Mouse (Mus musculus) hindbrain, embryonic 14.5 days (tissue): ENCODE data around the gene Fam83g. TPM values are rescaled to one million over a fixed set of nuclear protein-coding genes. Genes with fewer than 3 reads are reported as not detected.

Experiments used
- ATAC-seq: fragments of 200-750 bp; cut with Nextera tagmentation; 2 replicates; pipeline ENCODE4 v1.8.0; 2017; ENCODE audit warnings: moderate number of reproducible peaks, mild to moderate bottlenecking, moderate TSS enrichment, moderate library complexity; ENCODE audit not compliant: low FRiP score
- DNase-seq: peaks from one replicate; pipeline ENCODE4 v3.0.0-alpha.2; 2015; ENCODE audit warnings: low spot score
- H3K27ac ChIP-seq: fragments of 300-500 bp; sonication (generic); 2 replicates; pipeline ENCODE4 v1.5.1; 2014; ENCODE audit warnings: mild to moderate bottlenecking, moderate library complexity
- H3K27me3 ChIP-seq: fragments of 300-500 bp; sonication (generic); 2 replicates; pipeline ENCODE4 v1.6.1; 2014; ENCODE audit warnings: mild to moderate bottlenecking, low read length, mixed read lengths; ENCODE audit not compliant: control insufficient read depth, insufficient read depth
- H3K36me3 ChIP-seq: fragments of 300-500 bp; sonication (generic); replicated peaks from 2 replicates; pipeline ENCODE4 v1.6.1; 2014; ENCODE audit not compliant: control insufficient read depth, insufficient read depth
- H3K4me1 ChIP-seq: fragments of 300-500 bp; sonication (generic); replicated peaks from 2 replicates; pipeline ENCODE4 v1.6.1; 2014; ENCODE audit warnings: antibody characterized with exemption, low read length, mixed read lengths; ENCODE audit not compliant: control insufficient read depth, insufficient read depth
- H3K4me2 ChIP-seq: fragments of 300-500 bp; sonication (generic); replicated peaks from 2 replicates; pipeline ENCODE4 v1.6.1; 2014; ENCODE audit warnings: mild to moderate bottlenecking, moderate library complexity
- H3K4me3 ChIP-seq: fragments of 300-500 bp; sonication (generic); replicated peaks from 2 replicates; pipeline ENCODE4 v1.5.1; 2014; ENCODE audit warnings: mild to moderate bottlenecking, low read length
- H3K9ac ChIP-seq: fragments of 300-500 bp; sonication (generic); 2 replicates; pipeline ENCODE4 v1.6.1; 2014
- H3K9me3 ChIP-seq: fragments of 300-500 bp; sonication (generic); 2 replicates; pipeline ENCODE4 v1.6.1; 2016; ENCODE audit warnings: low read length; ENCODE audit not compliant: control insufficient read depth
- whole genome bisulfite sequencing: fragments of 180-500 bp; shearing (Covaris S2); extraction: QIAGEN DNeasy Blood & Tissue Kit; methylation state at CpG from one replicate; pipeline ENCODE4 v1.1.7; 2014; 5-methylcytosine and 5-hydroxymethylcytosine counted together
- polyA plus RNA-seq: library from polyadenylated mRNA; unstranded; fragments of >200 nt; fragmentation: Nextera tagmentation; extraction: Ambion mirVana; gene quantifications from 2 replicates; pipeline ENCODE4 v1.2.1, GENCODE M21; 2014

The Fam83g gene
- polyA plus RNA-seq, 1 experiment from 2014 or later = 0.20 TPM

DNA sequence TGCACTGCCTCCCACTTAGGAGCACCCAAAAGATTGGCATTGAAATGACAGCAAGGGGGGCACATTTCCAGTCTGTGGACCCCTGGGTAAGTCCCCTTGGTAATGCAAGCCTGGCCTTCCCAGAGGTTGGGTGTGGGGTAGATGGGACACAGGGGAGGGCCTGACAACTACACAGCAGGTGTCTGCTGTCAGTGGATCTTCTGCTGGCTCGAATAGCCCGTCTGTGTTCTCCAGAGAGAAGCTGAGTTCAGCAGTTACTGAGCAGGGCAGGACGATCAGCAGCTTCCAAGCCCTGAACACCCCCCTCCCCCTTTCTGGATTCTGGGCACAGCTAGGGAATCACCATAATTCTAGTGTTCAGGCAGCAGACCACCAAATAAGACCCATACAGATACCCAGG, 35.5 kb downstream of the Fam83g start:
- 37% methylated on average over 3 of the region's 3 CpGs for WGBS
- ATAC-seq = no peak
- no peak overlapping the region for H3K9ac ChIP-seq

DNA sequence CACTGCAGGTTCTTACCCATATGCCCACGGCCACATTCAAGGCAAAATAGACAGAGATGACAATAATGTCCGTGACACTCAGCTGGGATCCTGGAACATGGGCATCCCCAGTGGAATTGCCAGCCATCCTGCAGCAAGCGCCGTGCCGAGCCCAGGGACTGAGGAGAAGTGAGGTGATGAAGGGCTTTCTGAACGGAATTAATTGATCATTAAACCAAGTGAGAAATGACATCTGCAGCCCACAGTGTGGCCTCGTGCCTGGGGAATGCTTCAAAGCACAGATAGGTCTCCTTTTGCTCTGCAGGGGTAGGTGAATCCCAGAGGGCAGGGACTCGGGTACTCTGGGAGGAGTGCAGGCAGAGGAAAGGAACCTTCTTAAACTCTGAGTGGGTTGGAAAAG, 35.9 kb downstream of the Fam83g start:
- no peak for ATAC-seq
- WGBS = 46% methylated on average over 8 of the region's 8 CpGs
- no peaks in the 10 kb centered on the region for H3K4me1 ChIP-seq

More for the DNA sequence above, 35.5 kb downstream of the Fam83g start:
- no peak overlapping the region for H3K4me2 ChIP-seq
- H3K36me3 ChIP-seq = no peaks in the 10 kb centered on the region
- H3K27me3 ChIP-seq = no peaks in the 10 kb centered on the region
- no peaks in the 10 kb centered on the region for H3K4me1 ChIP-seq
- no peak for DNase-seq
- H3K9me3 ChIP-seq = no peaks in the 10 kb centered on the region
- no peak overlapping the region for H3K4me3 ChIP-seq
- H3K27ac ChIP-seq = no peak overlapping the region

DNA sequence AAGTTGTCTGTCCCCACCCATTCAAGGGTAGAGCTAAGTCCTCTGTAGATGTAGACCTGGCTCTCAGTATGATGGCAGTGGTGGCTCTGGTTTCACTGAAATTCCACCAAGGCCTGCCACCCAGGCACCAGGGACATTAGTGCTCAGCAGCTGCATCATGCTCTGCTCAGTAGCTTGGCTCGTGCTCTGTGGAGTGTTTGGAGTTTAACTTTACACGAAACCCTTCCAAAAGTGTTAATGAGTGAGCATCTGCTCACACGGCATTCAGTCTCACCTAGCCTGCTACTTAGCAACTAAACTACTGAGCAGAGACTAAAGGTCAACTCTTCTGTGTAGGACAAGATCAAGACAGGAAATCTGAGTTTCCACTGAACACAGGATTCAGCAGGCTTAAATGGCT, 36.7 kb downstream of the Fam83g start, which contains the start of gene Slc5a10:
Slc5a10 (minus strand) TSS at position 191 of the 400 bp plus-strand sequence.
- H3K4me3 ChIP-seq = no peak within 1 kb of the TSS
- no peak within 1 kb of the TSS for H3K4me2 ChIP-seq
- H3K4me1 ChIP-seq = no peaks in the 10 kb centered on the region
- 87% methylated on average over 3 of the region's 3 CpGs for WGBS
- DNase-seq (no peak), ATAC-seq (no peak)
- H3K36me3 ChIP-seq = no peaks in the 10 kb centered on the region
- H3K27ac ChIP-seq = no peak within 1 kb of the TSS
- no peaks in the 10 kb centered on the region for H3K27me3 ChIP-seq
- H3K9ac ChIP-seq = no peak within 1 kb of the TSS
- H3K9me3 ChIP-seq = no peaks in the 10 kb centered on the region

More for the DNA sequence above, 35.9 kb downstream of the Fam83g start:
- no peak for DNase-seq
- no peak overlapping the region for H3K9ac ChIP-seq
- H3K4me2 ChIP-seq = no peak overlapping the region
- no peak overlapping the region for H3K27ac ChIP-seq
- no peaks in the 10 kb centered on the region for H3K27me3 ChIP-seq
- no peaks in the 10 kb centered on the region for H3K36me3 ChIP-seq
- H3K4me3 ChIP-seq = no peak overlapping the region
- no peaks in the 10 kb centered on the region for H3K9me3 ChIP-seq

DNA sequence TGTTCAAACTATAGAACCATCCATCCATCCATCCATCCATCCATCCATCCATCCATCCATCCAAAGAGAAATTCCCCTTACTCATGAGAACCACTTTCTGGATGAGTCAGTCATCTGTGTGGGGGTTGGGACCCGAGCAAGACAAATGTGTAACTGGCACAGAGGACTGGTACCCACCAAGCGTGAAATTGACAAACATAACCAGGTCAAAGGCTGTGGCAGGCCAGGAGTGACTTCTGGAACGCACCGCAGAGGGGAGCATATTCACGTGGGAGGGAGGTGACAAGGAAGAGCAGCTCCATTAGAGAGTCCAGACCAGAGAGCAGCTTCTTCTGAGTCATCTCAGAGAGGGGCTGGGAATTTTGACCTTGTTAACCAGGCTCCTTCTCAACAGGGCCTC, 38.2 kb downstream of the Fam83g start:
- Histone ChIP-seq H3K9me3 (no peaks in the 10 kb centered on the region), H3K4me2 (no peak overlapping the region), H3K36me3 (0 out of 2 replicates have a peak, but pooled peaks cover 8% of the 10 kb centered on the region), H3K27ac (no peak overlapping the region), H3K4me3 (no peak overlapping the region), H3K9ac (no peak overlapping the region), H3K4me1 (no peaks in the 10 kb centered on the region), H3K27me3 (no peaks in the 10 kb centered on the region)
- DNase-seq = no peak
- 55% methylated on average over 5 of the region's 5 CpGs for WGBS
- no peak for ATAC-seq

DNA sequence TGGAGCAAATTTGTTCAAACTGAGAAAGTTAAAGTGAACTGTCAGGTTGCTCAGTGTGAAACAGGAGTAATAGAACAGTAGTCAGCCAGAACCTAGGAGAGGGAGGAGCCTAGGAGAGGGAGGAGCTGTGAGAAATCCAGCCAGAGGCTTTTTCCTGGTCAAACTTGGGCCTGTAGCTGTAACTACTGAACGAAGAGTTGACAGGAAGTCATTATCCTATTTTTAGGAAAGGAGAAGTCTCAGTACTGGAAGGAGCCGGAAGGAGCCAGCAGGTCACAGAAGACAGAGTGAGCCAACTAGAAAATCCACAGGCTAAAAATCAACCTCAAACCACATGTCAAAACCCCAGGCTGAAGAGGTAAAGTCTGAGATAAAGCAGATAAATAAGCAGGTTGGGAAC, 44.1 kb downstream of the Fam83g start:
- H3K36me3 ChIP-seq = peaks cover 63% of the 10 kb centered on the region
- DNase-seq (no peak), ATAC-seq (no peak)
- no peak overlapping the region for H3K9ac ChIP-seq
- H3K4me2 ChIP-seq = no peak overlapping the region
- H3K27me3 ChIP-seq = no peaks in the 10 kb centered on the region
- H3K4me1 ChIP-seq = no peaks in the 10 kb centered on the region
- H3K4me3 ChIP-seq = no peak overlapping the region
- H3K27ac ChIP-seq = no peak overlapping the region
- WGBS = 81% methylated on average over 2 of the region's 2 CpGs
- H3K9me3 ChIP-seq = no peaks in the 10 kb centered on the region

DNA sequence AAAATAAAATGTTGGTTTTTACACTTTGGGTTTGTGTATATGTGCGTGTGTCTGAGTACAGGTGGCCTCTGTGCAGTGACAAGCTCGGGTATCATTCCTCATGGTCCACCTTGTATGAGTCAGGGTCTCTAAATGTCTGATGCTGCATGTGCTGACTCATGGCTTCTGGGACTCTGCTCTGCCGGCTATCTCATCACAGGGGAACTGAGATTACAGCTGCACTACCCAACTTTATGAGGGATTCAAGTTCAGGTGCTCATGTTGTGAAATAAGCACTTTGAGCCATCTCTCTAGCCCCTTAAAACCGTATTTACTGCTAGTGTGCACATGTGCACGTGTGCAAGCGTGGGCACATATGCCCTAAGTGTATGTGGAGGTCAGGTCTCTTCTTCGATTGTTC, 48.8 kb downstream of the Fam83g start:
- Histone ChIP-seq H3K9me3 (no peaks in the 10 kb centered on the region), H3K4me1 (no peaks in the 10 kb centered on the region), H3K27me3 (no peaks in the 10 kb centered on the region), H3K4me3 (no peak overlapping the region), H3K27ac (no peak overlapping the region), H3K4me2 (no peak overlapping the region), H3K36me3 (peaks cover 96% of the 10 kb centered on the region), H3K9ac (no peak overlapping the region)
- 92% methylated on average over 7 of the region's 7 CpGs for WGBS
- DNase-seq = no peak
- no peak for ATAC-seq

DNA sequence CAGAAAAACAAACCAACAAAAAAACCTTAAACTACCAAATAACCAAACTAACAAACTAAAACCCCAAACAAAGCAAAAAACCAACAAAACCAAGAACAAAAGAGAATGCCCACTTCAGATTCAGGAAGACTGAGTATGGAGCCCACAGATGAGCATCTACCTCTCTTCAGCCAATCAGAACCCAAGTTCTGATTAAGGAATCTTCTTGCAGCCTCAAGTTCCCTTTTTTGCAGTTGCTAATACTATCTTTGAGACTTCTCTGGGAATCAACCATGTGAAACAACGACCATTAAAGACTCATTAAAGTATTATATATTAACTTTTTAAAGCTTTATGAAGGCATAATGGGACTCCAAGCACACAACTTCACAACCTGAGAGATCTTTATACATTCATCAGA, 53.4 kb downstream of the Fam83g start:
- H3K4me1 ChIP-seq = no peaks in the 10 kb centered on the region
- no peak overlapping the region for H3K27ac ChIP-seq
- 0 out of 2 replicates have a peak, but pooled peaks cover 4% of the 10 kb centered on the region for H3K9me3 ChIP-seq
- no peak overlapping the region for H3K9ac ChIP-seq
- no peak overlapping the region for H3K4me3 ChIP-seq
- no peak overlapping the region for H3K4me2 ChIP-seq
- H3K36me3 ChIP-seq = peaks cover 99% of the 10 kb centered on the region
- DNase-seq = no peak
- 94% methylated on average over 1 of the region's 1 CpGs for WGBS
- H3K27me3 ChIP-seq = no peaks in the 10 kb centered on the region
- ATAC-seq = no peak

DNA sequence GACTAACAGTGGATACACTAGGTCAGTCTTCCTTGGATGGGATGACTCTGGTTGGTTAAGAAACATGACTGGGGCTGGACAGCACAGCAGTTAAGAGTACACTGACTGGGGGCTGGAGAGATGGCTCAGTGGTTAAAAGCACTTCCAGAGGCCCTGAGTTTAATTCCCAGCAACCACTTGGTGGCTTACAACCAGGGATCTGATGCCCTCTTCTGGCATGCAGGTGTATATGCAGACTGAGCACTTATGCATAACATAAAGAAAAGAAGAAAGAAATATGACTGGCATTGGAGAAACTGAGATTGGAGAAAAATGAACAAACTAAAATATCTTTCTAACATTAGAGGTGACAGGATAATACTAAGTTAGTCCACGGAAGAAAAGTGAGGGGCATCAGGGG, 56.6 kb downstream of the Fam83g start:
- H3K27ac ChIP-seq = no peak overlapping the region
- ATAC-seq (no peak), DNase-seq (no peak)
- H3K9ac ChIP-seq = no peak overlapping the region
- H3K4me1 ChIP-seq = no peaks in the 10 kb centered on the region
- WGBS = 100% methylated on average over 1 of the region's 1 CpGs
- no peak overlapping the region for H3K4me2 ChIP-seq
- H3K36me3 ChIP-seq = peaks cover 99% of the 10 kb centered on the region
- H3K9me3 ChIP-seq = 0 out of 2 replicates have a peak, but pooled peaks cover 4% of the 10 kb centered on the region
- no peaks in the 10 kb centered on the region for H3K27me3 ChIP-seq
- no peak overlapping the region for H3K4me3 ChIP-seq

DNA sequence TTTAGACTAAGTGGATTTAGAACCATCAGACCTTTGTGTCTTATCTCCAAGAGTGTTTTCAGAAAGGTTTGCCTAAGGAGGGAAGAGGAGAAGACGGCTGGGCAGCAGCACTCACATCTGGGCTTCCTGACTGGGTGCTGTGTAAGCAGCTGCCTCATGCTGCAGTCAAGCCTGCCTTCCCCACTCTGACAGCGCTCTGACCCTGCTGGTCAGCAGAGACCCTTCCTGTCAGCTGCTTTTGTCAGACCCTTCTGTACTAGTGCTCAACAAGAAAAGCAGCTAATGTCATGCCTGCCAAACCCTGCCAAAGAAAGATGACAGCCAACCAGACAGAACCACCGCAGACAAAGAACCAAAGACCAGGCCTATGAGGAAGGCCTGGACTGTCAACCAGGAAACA, 59.9 kb downstream of the Fam83g start:
- ATAC-seq (no peak), DNase-seq (no peak)
- Histone ChIP-seq H3K4me1 (no peaks in the 10 kb centered on the region), H3K27ac (no peak overlapping the region), H3K4me3 (no peak overlapping the region), H3K4me2 (no peak overlapping the region), H3K27me3 (no peaks in the 10 kb centered on the region), H3K36me3 (peaks cover 94% of the 10 kb centered on the region), H3K9me3 (no peaks in the 10 kb centered on the region), H3K9ac (no peak overlapping the region)
- WGBS = 44% methylated on average over 3 of the region's 3 CpGs

DNA sequence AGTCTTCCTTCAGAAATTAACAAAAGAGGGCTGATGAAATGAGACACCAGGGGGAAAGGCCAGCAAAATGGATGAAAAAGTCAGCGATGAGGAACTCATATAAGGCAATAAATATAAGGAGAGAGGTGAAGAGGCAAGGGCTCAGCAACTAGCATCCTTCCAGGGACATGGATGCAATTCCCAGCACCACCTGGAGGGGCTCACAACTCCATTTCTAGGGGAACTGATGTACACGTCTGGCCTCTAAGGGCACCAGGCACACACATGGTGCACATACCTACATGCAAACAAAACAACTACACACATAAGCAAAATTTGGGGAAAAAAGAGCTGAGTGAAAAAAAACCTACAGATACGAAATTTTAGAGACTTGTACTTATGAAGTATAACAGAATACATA, 60.6 kb downstream of the Fam83g start:
- no peak overlapping the region for H3K9ac ChIP-seq
- H3K4me1 ChIP-seq = no peaks in the 10 kb centered on the region
- H3K4me2 ChIP-seq = no peak overlapping the region
- no peaks in the 10 kb centered on the region for H3K9me3 ChIP-seq
- no peaks in the 10 kb centered on the region for H3K27me3 ChIP-seq
- H3K27ac ChIP-seq = no peak overlapping the region
- no peak for ATAC-seq
- H3K4me3 ChIP-seq = no peak overlapping the region
- no peak for DNase-seq
- 73% methylated on average over 3 of the region's 3 CpGs for WGBS
- H3K36me3 ChIP-seq = peaks cover 94% of the 10 kb centered on the region
